Mouse (Mus musculus) spleen, adult 12 weeks (tissue): ENCODE data around the gene Srsf7.
"Not testable (repeated sequence)": the region's sequence is repeated elsewhere in the genome, so short reads cannot be mapped to it uniquely, and the experiment has no call there.

Source experiments
- DNase-seq: peaks from one replicate; pipeline ENCODE4 v3.0.0; 2022; ENCODE audit warnings: low spot score

The Srsf7 gene

GRCm38 (mm10) chr17:80199160-80199778 is 7.8 kb downstream of the Srsf7 start:
- DNase-seq, result no peak

GRCm38 (mm10) chr17:80193075-80193474 is 14.0 kb downstream of the Srsf7 start:
- no peak for DNase-seq

GRCm38 (mm10) chr17:80183615-80184014 is 23.5 kb downstream of the Srsf7 start:
- DNase-seq, result no peak

- DNase-seq, result no peak
Measured at GRCm38 (mm10) chr17:80180468-80180867, 26.6 kb downstream of the Srsf7 start.

- DNase-seq, result peak; percentile 30
Measured at GRCm38 (mm10) chr17:80179959-80180358, 27.1 kb downstream of the Srsf7 start.

GRCm38 (mm10) chr17:80178846-80179245 is 28.3 kb downstream of the Srsf7 start:
- not testable (repeated sequence) for DNase-seq

- no peak for DNase-seq
Measured at GRCm38 (mm10) chr17:80175966-80176365, 31.1 kb downstream of the Srsf7 start.

- DNase-seq, result no peak
Measured at GRCm38 (mm10) chr17:80175386-80175739, 31.7 kb downstream of the Srsf7 start.

- no peak for DNase-seq
Measured at GRCm38 (mm10) chr17:80174699-80175385, 32.3 kb downstream of the Srsf7 start.

- no peak for DNase-seq
Measured at GRCm38 (mm10) chr17:80174146-80174545, 33.0 kb downstream of the Srsf7 start.

GRCm38 (mm10) chr17:80173708-80174107 is 33.4 kb downstream of the Srsf7 start:
- DNase-seq, result no peak

- no peak for DNase-seq
Measured at GRCm38 (mm10) chr17:80172761-80173160, 34.3 kb downstream of the Srsf7 start.

- DNase-seq, result no peak
Measured at GRCm38 (mm10) chr17:80171948-80172347, 35.2 kb downstream of the Srsf7 start.

GRCm38 (mm10) chr17:80170951-80171350 is 36.2 kb downstream of the Srsf7 start:
- no peak for DNase-seq

- DNase-seq, result no peak
Measured at GRCm38 (mm10) chr17:80169792-80170191, 37.3 kb downstream of the Srsf7 start.

GRCm38 (mm10) chr17:80168425-80169182 is 38.5 kb downstream of the Srsf7 start:
- DNase-seq, result no peak

- no peak for DNase-seq
Measured at GRCm38 (mm10) chr17:80167851-80168251, 39.3 kb downstream of the Srsf7 start.

GRCm38 (mm10) chr17:80167436-80167835 is 39.7 kb downstream of the Srsf7 start:
- no peak for DNase-seq

- DNase-seq, result no peak
Measured at GRCm38 (mm10) chr17:80166346-80166745, 40.8 kb downstream of the Srsf7 start.

- DNase-seq, result no peak
Measured at GRCm38 (mm10) chr17:80165741-80166140, 41.4 kb downstream of the Srsf7 start.

- DNase-seq, result no peak
Measured at GRCm38 (mm10) chr17:80163991-80164390, 43.1 kb downstream of the Srsf7 start.

- no peak for DNase-seq
Measured at GRCm38 (mm10) chr17:80160454-80160853, 46.7 kb downstream of the Srsf7 start.

- no peak for DNase-seq
Measured at GRCm38 (mm10) chr17:80157489-80157888, 49.6 kb downstream of the Srsf7 start.
